ENCODE assay signal across 8 mouse cellular contexts in the genomic region with DNA sequence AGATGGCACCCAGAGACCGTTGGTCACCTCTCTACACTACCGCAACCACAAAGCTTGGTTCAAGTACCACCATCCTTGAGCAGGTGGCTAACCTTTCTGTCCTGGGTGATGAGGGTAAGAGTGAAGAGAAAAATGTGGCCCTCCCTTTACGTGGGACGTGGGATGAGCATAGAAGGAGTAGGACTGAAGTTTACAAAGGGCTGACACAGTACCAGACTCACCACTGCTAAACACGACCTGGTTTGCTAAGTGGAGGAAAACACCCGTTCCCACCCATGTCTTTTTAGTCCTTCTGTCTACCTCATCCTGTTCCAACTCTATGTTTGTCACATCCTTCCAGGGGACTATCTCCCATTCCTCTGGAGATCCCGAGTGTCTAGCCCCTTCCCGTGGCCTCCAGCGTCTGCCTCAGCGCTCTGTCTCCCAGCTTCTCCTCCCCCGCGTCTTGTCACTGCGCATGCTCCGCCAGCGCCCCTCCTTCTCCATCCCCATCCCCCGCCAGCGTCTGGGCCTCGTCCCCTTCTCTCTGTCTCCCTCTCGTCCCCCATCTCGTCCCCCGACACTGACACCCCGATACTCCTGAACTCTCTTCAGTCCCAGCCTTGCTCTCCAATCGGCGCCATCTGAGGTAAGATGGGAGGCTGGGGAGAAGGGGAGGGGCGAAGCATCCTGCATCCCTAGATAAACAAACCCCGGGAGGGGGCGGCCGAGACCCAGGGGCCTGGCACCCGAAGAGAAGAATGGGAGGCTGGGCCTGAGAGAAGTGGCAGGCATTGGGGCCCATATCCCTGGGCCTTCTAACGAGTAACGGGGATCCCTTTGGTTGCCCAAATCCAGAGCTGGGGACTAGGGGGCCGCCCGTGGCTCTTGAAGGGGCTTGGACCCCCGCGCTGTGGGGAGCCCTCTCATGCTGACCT. TPM values are rescaled to one million over a fixed set of nuclear protein-coding genes. Genes with fewer than 3 reads are reported as not detected.
DNase-seq lines count a peak whose midpoint lies in the region; ATAC-seq lines count a peak whose summit lies in the region.

A gene (plus strand): TSS at position 514 of the 917 bp plus-strand sequence.

- H3K4me1 ChIP-seq in hindbrain, embryonic 10.5 days (replicated peaks), result peaks cover 49% of the 10 kb centered on the region

- H3K4me3 ChIP-seq in hindbrain, embryonic 10.5 days, result peak within 1 kb of the TSS; percentile 85

- H3K27me3 ChIP-seq in hindbrain, embryonic 10.5 days (ENCODE audit: insufficient read depth, poor library complexity, severe bottlenecking), result no peaks in the 10 kb centered on the region

- peak within 1 kb of the TSS; percentile 95 for H3K27ac ChIP-seq in hindbrain, embryonic 10.5 days

- H3K36me3 ChIP-seq in hindbrain, embryonic 10.5 days, result peaks cover 37% of the 10 kb centered on the region

- no peaks in the 10 kb centered on the region for H3K9me3 ChIP-seq in hindbrain, embryonic 10.5 days

- DNase-seq in T-cell, adult 2 months (ENCODE audit: low spot score), result peak; percentile 16
- peak; percentile 92 for DNase-seq in cerebellum, adult 8-10 months
- peak; percentile 78 to 93 for DNase-seq in frontal cortex, adult 2 months (ENCODE audit: extremely low spot score in 1 of 2, low spot score in 1 of 2)
- peak; percentile 86 for DNase-seq in hindbrain, embryonic 10.5 days (ENCODE audit: low spot score)
- DNase-seq in left cerebral cortex, adult 18-20 months (ENCODE audit: low spot score in 2 of 2), result peak; percentile 93
- DNase-seq in mesoderm, embryonic 11.5 days (ENCODE audit: low read depth, low spot score), result peak; percentile 87
- DNase-seq in skeletal muscle tissue, adult 2 months (ENCODE audit: low read depth, low spot score), result peak; percentile 52

- WGBS in hindbrain, embryonic 10.5 days, result 7% methylated on average over 35 of the region's 35 CpGs

- no peak for ATAC-seq in erythroid progenitor cell, adult 5-6 weeks (replicated peaks; ENCODE audit: low FRiP score, poor library complexity, severe bottlenecking)

RNA-seq across cellular contexts. Expression of the gene that starts here (rescaled TPM):
- polyA plus RNA-seq in frontal cortex, adult 2 months (2012; rRNA removed), result 354 and 373 TPM in 2 replicates
- polyA plus RNA-seq in hindbrain, embryonic 10.5 days (2016; fragmentation: Nextera tagmentation; extraction: Ambion mirVana), result 53.4 and 82.3 TPM in 2 replicates
- 100 to 1,000 TPM; 443 to 457 TPM for total RNA-seq in left cerebral cortex, adult 18-20 months (2021)
- total RNA-seq in erythroid progenitor cell, adult 5-6 weeks (2015; ENCODE audit: low replicate concordance), result not detected in 2 replicates
- total RNA-seq in erythroid progenitor cell, adult 5-6 weeks (2017; ENCODE audit: low replicate concordance), result not detected in 2 replicates

Comparison
In these comparisons a context has a peak if more than half of its experiments do, and no peak if none do; other contexts are left out.
1. RNA of the gene that starts here (total RNA-seq): 443 to 457 TPM in left cerebral cortex, adult 18-20 months; not detected in erythroid progenitor cell, adult 5-6 weeks; every median in the first group is over 100 times any median in the second.
2. DNase-seq: peak in every context shown above with its lines; median percentile 93 in left cerebral cortex, adult 18-20 months; 92 in cerebellum, adult 8-10 months; 87 in mesoderm, embryonic 11.5 days; 86 in hindbrain, embryonic 10.5 days; 86 in frontal cortex, adult 2 months; 52 in skeletal muscle tissue, adult 2 months; 16 in T-cell, adult 2 months.